Mouse (Mus musculus) kidney, postnatal 14 days (tissue): ENCODE measurements around the gene Trpc5os.
A peak's percentile ranks its signal among the peaks of the same experiment; 100 is the strongest.

Experiments
- DNase-seq: peaks from one replicate; pipeline ENCODE4 v3.0.0; 2022; ENCODE audit warnings: mixed read lengths

Trpc5os gene

DNA sequence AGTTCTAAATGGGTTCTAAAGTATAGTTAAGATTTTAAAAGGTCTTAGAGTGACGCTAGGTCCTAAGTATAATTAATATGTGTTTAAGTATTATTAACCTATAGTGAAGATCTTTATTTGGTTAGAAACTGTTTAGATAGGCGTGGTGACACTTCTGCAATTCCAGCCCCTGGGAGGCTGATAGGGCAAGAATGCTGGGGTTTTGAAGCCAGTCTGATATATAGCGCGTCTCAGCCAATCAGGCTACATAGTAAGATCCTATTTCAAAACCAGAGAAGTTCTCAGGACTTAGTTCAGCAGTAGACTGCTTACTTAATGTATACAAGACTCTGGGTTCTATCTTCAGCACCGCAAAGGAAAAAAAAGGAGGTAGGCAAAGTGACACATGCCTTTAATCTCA lies at the start of gene Trpc5os:
Gene Trpc5os, plus strand, starts transcription at position 301 of the 400 bp plus-strand sequence.
- DNase-seq = no peak

DNA sequence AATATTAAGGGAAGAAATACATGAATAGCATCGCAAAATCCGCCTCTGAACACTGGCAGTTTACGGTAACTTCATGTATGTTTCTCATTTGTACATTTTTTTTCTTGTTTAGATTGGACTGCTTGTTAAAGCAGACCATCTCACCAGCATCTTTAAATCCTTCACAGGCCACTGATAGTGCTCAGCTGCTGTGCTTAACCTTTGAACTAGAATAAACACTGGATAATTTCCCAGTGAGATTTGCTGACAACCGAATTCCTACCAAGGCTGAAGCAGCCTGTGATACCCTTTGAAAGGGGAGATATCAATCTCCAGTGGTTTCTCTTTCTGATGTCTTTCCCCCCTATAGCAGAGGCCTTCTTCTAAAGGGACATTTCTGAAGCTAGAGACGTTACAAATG lies 48.3 kb upstream of the Trpc5os start:
- DNase-seq = peak; percentile 13

DNA sequence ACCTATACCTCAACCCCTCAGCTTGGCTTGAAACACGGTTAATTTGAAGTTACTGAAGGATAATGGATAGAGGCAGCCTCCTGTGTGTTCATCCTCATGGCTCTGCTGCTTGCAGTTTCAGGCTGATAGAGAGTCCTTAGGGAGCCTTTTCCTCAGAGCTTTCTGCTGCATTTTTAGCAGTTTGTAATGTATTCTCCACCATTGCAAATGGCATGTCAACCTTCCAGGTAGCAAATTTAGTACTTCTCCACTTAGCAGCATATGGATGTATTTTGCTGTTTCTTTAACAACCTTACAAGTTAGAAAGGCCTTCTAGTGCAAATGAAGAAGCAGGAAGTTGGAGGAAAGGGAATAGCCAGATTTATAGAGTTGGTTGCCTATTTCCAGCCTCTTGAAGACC lies 36.1 kb upstream of the Trpc5os start:
- no peak for DNase-seq

GRCm38 (mm10) chrX:144421091-144421490 lies 35.3 kb upstream of the Trpc5os start:
- no peak for DNase-seq

DNA sequence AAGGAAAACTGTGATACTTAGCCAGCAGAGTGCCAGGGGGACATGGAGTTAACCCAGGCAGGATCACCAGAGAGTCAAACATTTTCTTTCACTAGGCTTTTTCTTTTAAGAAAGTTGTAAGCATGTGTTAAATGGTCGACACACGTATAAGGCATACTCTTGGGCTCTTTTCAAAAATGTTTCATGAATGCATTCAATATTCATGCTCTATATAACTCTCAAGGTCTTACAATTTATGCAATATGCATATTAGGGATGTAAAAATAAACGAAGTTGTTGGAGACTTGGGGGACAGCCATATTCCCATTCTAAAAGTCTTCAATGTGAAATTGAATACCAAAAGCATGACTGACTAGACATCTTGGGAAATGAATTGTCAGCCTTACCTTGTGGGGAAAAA lies 32.5 kb upstream of the Trpc5os start:
- DNase-seq = no peak

GRCm38 (mm10) chrX:144464416-144464815 lies 8.0 kb downstream of the Trpc5os start:
- no peak for DNase-seq

- no peak for DNase-seq
These were observed 35.0 kb downstream of the Trpc5os start for GRCm38 (mm10) chrX:144491394-144491793.

DNA sequence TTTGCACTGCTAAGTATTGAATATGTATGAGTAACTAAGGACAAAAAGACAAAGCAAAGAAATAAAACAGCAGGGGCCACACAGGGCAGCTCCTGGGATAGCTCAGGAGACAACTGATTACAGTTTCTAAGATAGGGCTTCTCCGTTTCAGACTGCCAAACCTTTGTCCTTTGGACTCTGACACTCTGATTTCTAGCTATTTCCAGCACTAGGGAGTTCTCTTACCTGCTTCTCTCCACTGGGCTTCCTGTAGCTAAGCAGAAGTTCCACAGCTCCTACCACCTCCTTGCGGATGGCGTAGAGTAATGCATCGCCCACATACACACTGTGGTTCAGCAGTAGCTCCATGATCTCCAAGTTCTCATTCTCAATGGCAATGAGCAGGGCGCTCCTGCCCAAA lies 66.9 kb downstream of the Trpc5os start:
- DNase-seq = no peak

DNA sequence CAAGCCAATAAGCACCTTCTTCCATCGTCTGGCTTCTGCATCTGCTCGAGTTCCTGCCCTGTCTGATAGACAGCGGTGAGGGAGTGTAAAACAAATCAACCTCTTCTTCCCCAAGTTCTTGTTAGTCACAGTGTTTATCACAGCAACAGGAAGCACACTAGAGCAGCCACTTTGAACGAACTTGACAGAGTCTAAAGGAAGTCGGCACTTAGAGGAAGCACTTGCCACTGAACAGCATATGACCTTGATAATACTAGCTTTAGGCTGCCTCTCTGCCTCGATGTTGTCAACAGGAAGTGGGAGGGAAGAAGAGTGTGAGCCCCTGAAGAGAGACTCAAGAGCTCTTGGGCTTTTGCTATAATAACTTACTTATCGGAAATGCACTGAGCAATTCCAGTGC lies 69.7 kb downstream of the Trpc5os start:
- peak; percentile 0 for DNase-seq
